Mouse (Mus musculus) C2C12 (cell line): ENCODE results near the gene Cisd3. TPM values are rescaled to one million over a fixed set of nuclear protein-coding genes. Genes with fewer than 3 reads are reported as not detected.
"Not testable (repeated sequence)": the region's sequence is repeated elsewhere in the genome, so short reads cannot be mapped to it uniquely, and the experiment has no call there.

Source experiments
- H3K27me3 ChIP-seq: one replicate; pipeline ENCODE4 v1.6.1; 2011; ENCODE audit not compliant: control insufficient read depth, insufficient read depth, insufficient read length
- H3K36me3 ChIP-seq: one replicate; pipeline ENCODE4 v1.6.1; 2011; ENCODE audit not compliant: control insufficient read depth, insufficient read depth
- H3K4me3 ChIP-seq: one replicate; pipeline ENCODE4 v1.5.1; 2011; ENCODE audit warnings: mild to moderate bottlenecking, control low read depth; ENCODE audit not compliant: poor library complexity, insufficient read depth, severe bottlenecking
- H3K79me2 ChIP-seq: one replicate; pipeline ENCODE4 v1.6.1; 2011; ENCODE audit not compliant: control insufficient read depth, insufficient read depth
- H3K79me3 ChIP-seq: one replicate; pipeline ENCODE4 v1.6.1; 2011; ENCODE audit warnings: low read depth, control low read depth
- H3ac ChIP-seq: one replicate; pipeline ENCODE3; 2011; ENCODE audit warnings: low read depth; ENCODE audit not compliant: control insufficient read depth, insufficient read length
- CEBPB ChIP-seq: IDR thresholded peaks from one replicate; pipeline ENCODE4 v1.6.1; 2011; ENCODE audit warnings: low read depth, mild to moderate bottlenecking, control low read depth, moderate library complexity
- CTCF ChIP-seq: IDR thresholded peaks from one replicate; pipeline ENCODE4 v1.5.1; 2011; ENCODE audit not compliant: control insufficient read depth, insufficient read depth, insufficient read length
- FOSL1 ChIP-seq: IDR thresholded peaks from one replicate; pipeline ENCODE4 v1.8.0; 2011; ENCODE audit warnings: mild to moderate bottlenecking, low read length; ENCODE audit not compliant: poor library complexity, insufficient read depth, severe bottlenecking
- MAX ChIP-seq: IDR thresholded peaks from one replicate; pipeline ENCODE4 v1.6.1; 2011; ENCODE audit warnings: mild to moderate bottlenecking, control low read depth
- MYOD1 ChIP-seq: IDR thresholded peaks from one replicate; pipeline ENCODE4 v1.6.1; 2011; ENCODE audit warnings: low read depth; ENCODE audit not compliant: control insufficient read depth, insufficient read length
- MYOG ChIP-seq: IDR thresholded peaks from one replicate; pipeline ENCODE4 v1.6.1; 2011; ENCODE audit not compliant: control insufficient read depth, insufficient read length; ENCODE audit errors: extremely low read depth
- USF1 ChIP-seq: IDR thresholded peaks from one replicate; pipeline ENCODE4 v1.6.1; 2011; ENCODE audit warnings: low read depth, mild to moderate bottlenecking, control low read depth, moderate library complexity
- polyA plus RNA-seq: library from polyadenylated mRNA; unstranded; fragments of >200 nt; fragmentation: generic; extraction: Trizol; gene quantifications from one replicate; pipeline ENCODE4 v1.2.1, GENCODE M21; 2012; ENCODE audit warnings: missing spikeins

Cisd3 gene
- polyA plus RNA-seq, 1 experiment = 110 TPM

GRCm38 (mm10) chr11:97650341-97650740, 35.3 kb upstream of the Cisd3 start:
- TF ChIP-seq CEBPB (no peak), CTCF (no peak), MYOD1 (no peak), MAX (no peak), MYOG (no peak), USF1 (no peak), FOSL1 (no peak)
- no peaks in the 10 kb centered on the region for H3K79me3 ChIP-seq
- H3K79me2 ChIP-seq = no peaks in the 10 kb centered on the region
- no peaks in the 10 kb centered on the region for H3K27me3 ChIP-seq
- H3K4me3 ChIP-seq = no peak overlapping the region
- H3K36me3 ChIP-seq = no peaks in the 10 kb centered on the region
- H3ac ChIP-seq = no peak overlapping the region

DNA sequence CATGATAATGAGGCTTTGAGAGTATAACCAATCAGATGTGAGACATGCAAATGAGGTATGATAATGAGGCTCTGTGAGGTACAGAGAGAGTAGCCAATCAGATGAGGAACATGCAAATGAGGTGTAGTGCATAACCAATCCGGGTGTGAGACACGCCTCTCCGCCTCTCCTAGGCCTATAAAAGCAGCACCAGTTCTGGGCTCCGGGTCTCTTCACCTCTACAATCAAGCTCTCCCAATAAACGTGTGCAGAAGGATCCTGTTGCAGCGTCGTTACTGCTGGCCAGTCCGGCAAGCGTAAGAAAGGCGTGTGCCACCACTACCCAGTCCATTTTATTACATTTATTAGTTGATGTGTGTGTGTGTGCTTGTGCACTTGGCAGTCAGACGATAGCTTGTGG, 32.2 kb upstream of the Cisd3 start:
- H3K79me3 ChIP-seq, H3K27me3 ChIP-seq, H3K36me3 ChIP-seq, H3K4me3 ChIP-seq, H3ac ChIP-seq: not testable (repeated sequence)
- peaks cover 10% of the 10 kb centered on the region for H3K79me2 ChIP-seq

- no peak overlapping the region for H3K4me3 ChIP-seq
- H3K36me3 ChIP-seq = peaks cover 4% of the 10 kb centered on the region
- H3K79me3 ChIP-seq = peaks cover 4% of the 10 kb centered on the region
- no peak overlapping the region for H3ac ChIP-seq
- H3K79me2 ChIP-seq = peaks cover 19% of the 10 kb centered on the region
- H3K27me3 ChIP-seq = no peaks in the 10 kb centered on the region
- no peak for TF ChIP-seq MYOG
- no peak for TF ChIP-seq USF1
- no peak for TF ChIP-seq CEBPB
- no peak for TF ChIP-seq FOSL1
- no peak for TF ChIP-seq CTCF
- TF ChIP-seq MYOD1 = no peak
- TF ChIP-seq MAX = no peak
Measured at GRCm38 (mm10) chr11:97654210-97654609, 31.4 kb upstream of the Cisd3 start.

DNA sequence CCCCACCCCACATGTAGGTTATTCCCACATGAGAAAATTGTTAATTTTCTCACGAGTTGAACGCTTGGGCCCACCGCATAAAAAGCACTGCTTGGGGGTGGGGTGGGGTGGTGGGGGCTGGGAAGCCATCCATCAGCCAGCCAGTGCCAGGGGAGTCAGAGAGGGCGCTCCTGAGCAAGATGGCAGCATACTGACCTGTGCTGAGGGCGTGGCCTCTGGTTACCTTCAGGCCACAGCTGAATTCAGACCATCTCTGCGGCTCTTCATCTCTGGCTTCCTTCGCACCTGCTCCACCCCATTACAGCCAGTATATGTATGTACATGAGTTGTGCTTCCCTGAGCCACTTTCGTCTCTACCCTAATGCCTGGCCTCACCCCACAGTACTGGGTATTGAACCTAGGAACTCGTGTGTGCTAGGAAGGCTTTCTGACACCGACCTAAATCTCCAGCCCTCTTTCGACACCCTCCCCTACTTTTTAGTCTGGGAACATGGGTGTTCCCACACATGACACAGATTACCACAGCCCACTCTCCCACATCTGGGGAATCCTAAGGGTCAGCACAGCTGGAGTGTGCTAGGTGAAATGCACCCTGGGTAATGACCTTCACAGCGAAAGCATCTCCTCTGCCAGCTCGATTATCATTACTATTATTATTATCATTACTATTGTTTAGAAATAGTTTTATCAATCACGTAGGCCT, 29.2 kb upstream of the Cisd3 start:
- H3K79me3 ChIP-seq = peaks cover 7% of the 10 kb centered on the region
- peaks cover 27% of the 10 kb centered on the region for H3K79me2 ChIP-seq
- peaks cover 4% of the 10 kb centered on the region for H3K36me3 ChIP-seq
- no peaks in the 10 kb centered on the region for H3K27me3 ChIP-seq
- H3K4me3 ChIP-seq = no peak overlapping the region
- no peak for TF ChIP-seq CTCF
- TF ChIP-seq CEBPB = no peak
- no peak for TF ChIP-seq FOSL1
- TF ChIP-seq MYOG = no peak
- H3ac ChIP-seq = no peak overlapping the region

GRCm38 (mm10) chr11:97657184-97657945, 28.3 kb upstream of the Cisd3 start:
- TF ChIP-seq CTCF = no peak
- no peak for TF ChIP-seq USF1
- TF ChIP-seq FOSL1 = no peak
- no peak for TF ChIP-seq MAX
- no peak for TF ChIP-seq CEBPB
- TF ChIP-seq MYOD1 = no peak
- no peak for TF ChIP-seq MYOG
- Histone ChIP-seq H3K79me2 (peaks cover 27% of the 10 kb centered on the region), H3K27me3 (no peaks in the 10 kb centered on the region), H3K4me3 (no peak overlapping the region), H3ac (no peak overlapping the region), H3K79me3 (peaks cover 7% of the 10 kb centered on the region), H3K36me3 (peaks cover 4% of the 10 kb centered on the region)

DNA sequence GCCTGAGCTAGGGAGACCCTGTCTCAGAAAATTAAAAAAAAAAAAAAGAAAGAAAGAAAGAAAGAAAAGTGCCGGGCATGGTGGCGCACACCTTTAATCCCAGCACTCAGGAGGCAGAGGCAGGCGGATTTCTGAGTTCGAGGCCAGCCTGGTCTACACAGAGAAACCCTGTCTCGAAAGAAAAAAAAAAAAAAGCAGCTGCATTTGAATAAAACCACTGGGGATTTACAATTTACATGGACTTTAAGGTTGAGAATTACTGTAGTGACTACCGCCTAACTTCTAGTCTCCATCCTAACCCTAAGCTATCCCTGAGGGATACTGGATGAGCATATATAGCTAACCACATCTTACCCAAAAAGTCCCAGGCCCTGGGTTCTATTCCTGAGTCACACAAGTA, 27.7 kb upstream of the Cisd3 start:
- not testable (repeated sequence) for H3K36me3 ChIP-seq, H3K79me3 ChIP-seq, H3ac ChIP-seq, H3K4me3 ChIP-seq, H3K27me3 ChIP-seq
- peaks cover 27% of the 10 kb centered on the region for H3K79me2 ChIP-seq
